Mouse (Mus musculus): ENCODE data around the gene Rpp14. TPM values are rescaled to one million over a fixed set of nuclear protein-coding genes. Genes with fewer than 3 reads are reported as not detected.

The Rpp14 gene
- polyA plus RNA-seq, 3 experiments from 2014 or later = 28.2 to 41.6 (median 36.0) TPM

GRCm38 (mm10) chr14:8062076-8062475 is 18.1 kb upstream of the Rpp14 start:
- ATAC-seq = no peak

GRCm38 (mm10) chr14:8062537-8063301 is 17.4 kb upstream of the Rpp14 start:
- ATAC-seq = no peak

DNA sequence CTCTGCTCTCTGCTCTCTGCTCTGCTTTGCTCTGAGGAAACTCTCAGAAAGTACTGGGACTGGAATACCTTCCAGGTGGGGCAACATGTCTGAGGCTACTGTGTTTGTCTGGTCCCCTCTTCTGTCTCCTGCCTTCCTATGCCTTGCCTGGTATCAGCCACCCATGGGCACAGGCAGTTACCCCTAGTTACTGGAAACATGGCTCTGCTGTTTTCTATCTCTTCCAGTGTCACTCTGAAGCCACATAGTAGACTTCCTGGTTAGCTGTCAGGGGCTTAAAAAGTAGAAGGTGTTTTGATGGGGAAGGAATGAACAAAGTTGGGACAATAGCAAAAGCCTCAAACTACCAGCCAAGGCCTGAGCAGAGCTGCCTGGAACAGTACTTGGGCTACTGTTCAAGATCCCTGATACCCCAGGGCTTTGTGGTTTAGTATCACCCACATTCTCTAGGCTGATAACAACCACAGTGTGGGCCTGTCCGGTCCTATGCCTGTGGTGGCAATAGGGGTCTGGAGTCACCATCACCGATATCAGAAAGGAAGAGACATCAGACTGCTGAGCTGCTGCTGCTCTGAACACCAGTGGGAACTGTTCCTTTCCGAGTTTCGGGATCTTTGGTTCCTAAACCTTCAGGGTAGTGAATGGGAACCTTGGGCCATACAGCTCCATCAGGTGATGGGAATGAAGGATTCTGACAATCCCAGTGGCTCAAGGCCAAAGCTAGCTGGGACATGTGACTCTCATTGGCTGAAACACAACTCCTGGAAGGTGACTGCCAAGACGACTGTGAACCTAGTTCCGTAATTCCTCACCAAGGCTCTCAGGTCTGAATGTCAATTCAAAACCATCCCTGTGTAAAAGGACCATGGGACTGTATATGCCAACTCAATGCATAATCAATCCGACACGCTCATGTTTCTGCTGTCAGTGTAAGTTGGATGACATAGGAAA is 16.1 kb upstream of the Rpp14 start:
- no peak for ATAC-seq

DNA sequence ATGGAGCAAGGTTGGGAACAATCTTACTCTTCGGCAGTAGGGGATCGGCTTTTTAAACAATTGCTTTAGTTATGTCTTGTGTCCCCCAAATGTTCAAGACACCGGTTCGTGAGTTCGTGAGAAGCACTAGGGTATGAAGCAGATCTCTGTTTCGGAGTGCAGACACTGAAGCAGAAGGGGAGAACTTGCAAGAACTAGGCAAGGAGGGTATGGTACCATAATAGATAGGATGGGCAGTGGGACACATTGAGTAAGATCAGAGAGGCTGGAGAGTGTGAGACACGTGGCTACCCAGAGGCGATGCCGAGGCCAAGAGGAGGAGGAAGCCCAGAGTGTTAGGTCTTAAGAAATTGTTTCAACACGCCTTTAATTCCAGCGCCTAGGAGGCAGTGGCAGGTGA is 551 bp downstream of the Rpp14 start:
- peak; percentile 16 for ATAC-seq

DNA sequence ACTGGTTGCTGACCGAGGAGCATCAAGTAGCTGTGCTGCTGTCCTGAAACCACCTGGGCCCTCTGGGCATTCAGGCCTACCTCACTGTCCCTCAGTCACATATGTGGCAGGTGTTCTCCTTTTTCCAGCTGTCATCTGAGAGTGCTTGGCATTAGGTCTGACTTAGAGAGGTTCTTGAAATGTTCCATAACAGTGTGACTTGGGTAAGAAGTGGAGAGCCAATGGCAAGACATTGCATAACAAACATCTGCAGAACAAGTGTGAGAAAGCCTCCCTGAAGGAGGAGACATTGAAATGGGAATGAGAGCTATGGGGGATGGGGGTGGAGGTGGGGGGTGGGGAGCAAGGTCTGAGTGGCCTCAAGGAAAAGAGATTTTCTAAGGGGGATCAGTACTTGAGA is 2.8 kb downstream of the Rpp14 start:
- ATAC-seq = no peak

DNA sequence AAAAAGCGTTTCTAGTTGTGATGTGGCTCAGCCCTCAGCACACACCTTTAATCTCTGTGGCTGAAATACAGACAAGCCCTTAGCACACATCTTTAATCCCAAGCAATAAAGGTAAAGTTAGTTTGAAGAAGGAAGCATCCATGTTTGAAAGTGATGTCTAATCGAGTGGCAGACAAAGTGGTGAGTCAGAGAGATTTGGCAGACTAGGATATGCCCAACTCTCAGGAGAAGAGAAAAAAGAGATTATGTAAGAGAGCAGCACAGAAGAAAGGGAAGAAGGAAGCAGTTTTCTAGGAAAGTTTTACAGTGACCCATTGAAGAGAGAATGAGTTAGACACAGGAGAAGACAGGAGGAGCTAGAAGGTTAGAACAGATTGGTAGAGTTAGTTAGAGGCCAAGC is 8.8 kb downstream of the Rpp14 start:
- ATAC-seq = no peak

DNA sequence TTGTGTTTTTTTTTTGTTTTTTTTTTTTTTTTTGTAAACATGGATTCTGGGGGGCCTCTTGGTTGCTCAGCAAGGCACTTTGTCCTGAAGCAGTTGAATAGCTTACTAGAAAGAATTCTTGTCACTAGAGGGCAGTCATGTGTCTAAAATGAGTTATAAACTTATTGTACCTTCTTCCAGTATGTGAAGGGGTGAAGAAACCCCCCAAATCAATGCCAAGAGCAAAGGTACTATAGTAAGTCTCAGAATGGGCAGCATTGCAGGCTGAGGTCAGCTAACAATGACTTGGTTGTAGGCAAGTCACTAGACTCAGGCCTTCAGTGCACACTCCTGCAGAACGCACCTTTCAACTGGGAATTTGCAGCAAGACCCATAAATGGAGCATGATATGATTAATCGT is 12.4 kb downstream of the Rpp14 start:
- peak; percentile 61 for ATAC-seq

DNA sequence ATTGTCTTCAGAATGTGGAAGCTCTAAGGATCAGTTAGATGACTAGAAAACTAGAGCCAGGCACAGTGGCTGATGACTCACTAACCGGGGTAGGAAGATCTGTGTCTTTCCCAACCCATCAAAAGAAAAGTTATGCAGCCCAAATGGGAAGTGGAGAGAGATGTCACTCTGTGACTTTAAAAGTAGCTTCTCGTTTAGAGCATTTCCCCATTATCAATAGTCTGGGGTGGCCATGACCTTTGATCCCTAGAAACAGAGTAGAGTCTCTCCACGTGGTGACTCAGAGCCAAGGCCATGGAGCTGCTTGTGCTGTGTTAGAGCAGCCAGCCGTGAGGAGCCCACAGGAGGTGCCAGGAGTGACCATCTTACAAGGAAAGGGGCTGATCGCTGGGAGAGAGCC is 13.3 kb downstream of the Rpp14 start:
- ATAC-seq = no peak

GRCm38 (mm10) chr14:8094931-8095561 is 14.9 kb downstream of the Rpp14 start:
- no peak for ATAC-seq

DNA sequence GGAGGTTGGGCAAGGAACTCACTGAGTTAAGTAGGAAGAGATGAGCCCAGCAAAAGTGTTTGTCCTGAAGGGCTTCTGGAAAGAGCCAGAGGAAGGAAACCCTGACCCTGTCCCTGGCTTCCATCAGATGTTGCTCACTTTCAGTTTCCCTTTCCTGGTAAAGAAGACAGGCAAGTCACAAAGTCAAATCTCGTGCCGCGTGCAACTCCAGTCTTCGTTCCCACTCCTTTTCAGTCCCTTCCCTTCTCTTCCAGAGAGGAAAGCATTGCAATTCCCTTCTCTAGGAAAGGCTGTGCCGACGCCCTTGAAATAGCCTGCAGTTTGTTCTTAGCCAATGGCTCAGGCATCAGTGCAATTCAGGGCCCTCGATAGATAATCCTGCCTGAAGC is 15.4 kb downstream of the Rpp14 start:
- ATAC-seq = no peak

DNA sequence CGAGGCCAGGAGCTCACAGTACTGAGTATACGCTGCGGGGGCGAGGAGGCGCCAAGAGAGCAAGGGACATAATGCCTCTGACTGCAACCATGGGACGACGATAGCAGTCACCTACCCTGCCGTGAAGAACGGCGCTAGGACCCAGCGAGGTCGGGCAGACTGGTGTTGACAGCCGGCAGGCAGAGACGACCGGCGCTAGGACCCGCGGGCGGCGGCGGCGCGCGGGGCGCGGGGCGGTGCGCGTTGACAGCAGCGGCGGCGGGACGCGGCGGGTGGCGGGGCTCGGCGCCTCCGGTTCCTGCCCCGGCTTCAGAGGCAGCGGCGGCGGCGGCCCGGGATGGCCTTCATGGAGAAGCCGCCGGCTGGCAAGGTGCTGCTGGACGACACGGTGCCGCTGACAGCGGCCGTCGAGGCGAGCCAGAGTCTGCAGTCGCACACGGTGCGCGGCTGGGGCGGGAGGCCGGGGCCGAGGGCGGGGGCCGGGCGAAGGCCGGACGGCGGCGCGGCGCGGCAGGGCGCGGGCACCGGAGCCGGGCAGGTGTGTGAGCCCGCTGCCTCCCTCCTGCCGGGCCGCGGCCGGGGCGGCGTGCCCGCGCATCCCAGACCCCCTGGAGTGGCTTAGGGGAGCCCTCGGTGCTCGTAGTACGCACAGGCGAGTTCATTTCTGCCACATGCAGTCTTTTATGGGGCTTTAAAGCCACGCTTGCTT is 18.0 kb downstream of the Rpp14 start, which contains the start of gene Pxk:
Gene Pxk, plus strand, starts transcription at position 234 of the 709 bp plus-strand sequence.
- ATAC-seq = peak; percentile 89

GRCm38 (mm10) chr14:8098687-8098995 is 18.5 kb downstream of the Rpp14 start:
- no peak for ATAC-seq

- peak; percentile 52 for ATAC-seq
Measured at GRCm38 (mm10) chr14:8099561-8100021, 19.4 kb downstream of the Rpp14 start.

GRCm38 (mm10) chr14:8101886-8102285 is 21.7 kb downstream of the Rpp14 start:
- no peak for ATAC-seq

DNA sequence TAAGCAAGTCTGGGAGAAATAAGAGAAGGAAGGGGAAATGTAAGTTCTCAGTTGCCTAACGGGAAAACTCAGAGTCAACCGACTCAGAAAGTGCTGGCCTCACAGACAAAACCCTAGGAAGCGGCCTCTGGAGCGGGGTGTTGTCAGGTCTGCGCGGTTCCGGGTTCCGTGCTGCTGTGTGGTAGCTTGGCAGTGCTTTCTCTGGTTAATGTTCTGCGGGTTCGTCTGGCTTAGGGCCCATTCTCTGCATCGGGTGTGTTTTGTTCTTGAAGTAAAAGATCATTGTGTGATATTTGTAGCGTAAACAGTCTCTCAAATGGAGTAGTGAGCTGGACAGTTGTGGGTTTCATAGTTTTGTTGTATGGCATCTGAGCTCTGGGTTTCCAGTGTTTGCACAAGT is 22.5 kb downstream of the Rpp14 start:
- no peak for ATAC-seq

GRCm38 (mm10) chr14:8108047-8108446 is 27.9 kb downstream of the Rpp14 start:
- ATAC-seq = no peak

DNA sequence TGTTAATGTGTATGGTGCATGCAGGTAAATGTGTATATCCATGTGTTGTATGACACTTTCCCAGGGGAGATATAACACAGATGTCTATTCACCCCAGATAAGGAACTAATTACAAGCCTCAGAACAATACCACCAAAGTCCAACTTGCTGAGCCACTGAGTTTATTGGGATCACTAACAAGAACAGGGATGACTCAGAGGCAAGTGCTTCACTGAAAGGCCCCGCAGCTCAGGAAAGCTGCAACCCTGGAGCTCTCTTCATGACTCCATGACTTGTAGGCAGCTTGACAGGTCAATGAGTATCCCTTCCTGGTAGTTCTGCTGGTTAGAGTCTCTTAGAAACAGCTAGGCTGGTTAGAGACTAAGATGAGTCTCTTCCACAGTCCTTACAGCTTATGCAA is 28.8 kb downstream of the Rpp14 start:
- no peak for ATAC-seq

DNA sequence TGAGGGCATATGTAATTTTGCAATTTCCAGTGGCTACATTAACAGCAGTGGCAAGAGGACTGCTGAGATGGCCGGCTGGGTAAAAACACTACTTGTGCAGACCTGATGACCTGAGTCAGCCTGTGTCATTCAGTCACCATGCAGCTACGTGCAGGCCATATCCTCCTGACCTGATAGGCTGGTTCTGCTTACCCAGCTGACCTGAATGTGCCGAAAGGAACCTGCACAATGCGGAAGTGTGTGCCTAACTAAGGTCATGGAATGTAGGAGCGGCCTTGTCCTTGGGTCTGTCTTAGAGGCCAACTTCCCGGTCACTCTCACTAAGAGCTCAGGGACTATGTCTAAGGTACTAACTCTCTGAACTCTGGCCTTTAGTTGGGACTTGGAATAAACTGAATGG is 31.4 kb downstream of the Rpp14 start:
- no peak for ATAC-seq

DNA sequence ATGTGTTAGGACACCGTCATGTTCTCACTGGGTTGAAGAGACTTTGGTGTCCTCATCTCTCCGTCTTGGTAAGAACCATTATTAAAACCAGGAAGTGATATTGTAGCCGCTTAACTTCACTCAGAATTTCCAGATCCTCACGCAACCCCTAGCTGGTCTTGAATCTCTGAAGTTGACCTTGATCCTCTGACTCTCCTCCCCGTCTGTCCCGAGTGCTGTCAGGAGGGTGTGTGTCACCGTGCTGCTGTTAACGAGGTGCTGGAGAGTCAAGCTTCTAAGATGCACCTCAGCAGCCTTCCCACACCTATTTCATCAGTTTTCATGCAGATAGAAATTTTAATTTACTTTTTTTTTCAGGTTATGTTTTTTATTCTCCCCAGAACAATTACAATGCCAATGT is 31.9 kb downstream of the Rpp14 start:
- ATAC-seq = no peak

DNA sequence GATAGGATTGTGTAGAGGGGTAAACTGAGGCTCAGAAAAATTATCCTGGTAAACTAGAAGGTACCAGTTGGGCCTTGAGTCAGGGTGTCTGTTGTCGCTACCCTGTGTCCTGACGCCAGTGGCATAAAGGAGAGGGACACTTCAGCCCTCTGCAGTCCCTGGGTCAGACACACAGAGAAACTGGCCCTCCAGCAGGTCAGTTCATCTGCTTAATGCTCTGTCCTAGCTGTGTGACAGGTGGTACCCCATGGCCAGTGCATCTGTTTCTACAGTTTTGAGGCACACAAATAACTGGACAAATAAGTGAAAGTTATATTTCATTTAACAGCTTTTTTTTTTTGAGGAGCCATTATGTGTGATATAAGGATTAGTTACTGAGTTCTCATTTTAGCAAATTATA is 33.4 kb downstream of the Rpp14 start:
- ATAC-seq = no peak

DNA sequence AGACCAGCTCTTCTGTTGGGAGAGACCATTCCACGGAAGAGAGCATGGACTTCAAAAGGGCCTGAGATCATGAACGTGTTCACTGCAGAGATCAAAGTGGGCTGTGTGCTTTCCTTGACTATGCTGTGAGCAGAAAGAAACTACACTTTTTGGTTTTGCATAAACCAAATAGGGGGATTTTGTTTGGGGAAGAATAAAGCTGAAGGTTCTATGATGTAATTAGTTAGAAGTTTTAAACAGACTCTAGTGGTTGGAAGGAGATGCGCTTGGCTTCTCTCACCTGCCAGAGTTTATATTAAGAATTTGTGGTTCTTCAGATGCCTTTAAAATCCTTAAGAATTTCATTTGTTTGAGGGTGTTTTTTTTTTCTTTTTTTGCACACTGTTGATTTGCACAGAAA is 34.1 kb downstream of the Rpp14 start:
- no peak for ATAC-seq

GRCm38 (mm10) chr14:8114756-8115155 is 34.6 kb downstream of the Rpp14 start:
- no peak for ATAC-seq

GRCm38 (mm10) chr14:8115772-8116171 is 35.6 kb downstream of the Rpp14 start:
- ATAC-seq = no peak
